Mouse (Mus musculus) right cerebral cortex, postnatal 25 days (tissue): Measurements from ENCODE around the gene Rad50.

Experiments
- DNase-seq: peaks from one replicate; pipeline ENCODE4 v3.0.0; 2022

The Rad50 gene

GRCm38 (mm10) chr11:53691979-53692378 is 15.1 kb downstream of the Rad50 start:
- DNase-seq = no peak

GRCm38 (mm10) chr11:53682994-53683530 is 24.1 kb downstream of the Rad50 start:
- no peak for DNase-seq

GRCm38 (mm10) chr11:53682170-53682569 is 24.9 kb downstream of the Rad50 start:
- DNase-seq = no peak

DNA sequence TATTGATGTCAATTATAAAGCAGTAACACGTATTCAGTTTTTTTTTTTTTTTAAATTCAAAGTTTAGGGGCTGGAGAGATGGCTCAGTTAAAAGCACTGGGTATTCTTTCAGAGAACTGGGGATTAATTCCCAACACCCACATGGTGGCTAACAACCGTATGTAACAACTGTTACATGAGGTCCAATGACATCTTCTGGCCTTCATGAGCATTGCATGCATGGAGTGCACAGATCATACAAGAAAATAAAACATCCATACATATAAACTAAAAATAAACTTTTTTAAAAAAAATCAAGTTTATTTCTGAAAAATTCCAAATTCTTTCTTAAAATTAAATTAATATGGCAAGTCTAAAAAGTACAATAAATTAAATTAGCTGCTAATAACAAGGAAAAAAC is 25.4 kb downstream of the Rad50 start:
- DNase-seq = no peak

DNA sequence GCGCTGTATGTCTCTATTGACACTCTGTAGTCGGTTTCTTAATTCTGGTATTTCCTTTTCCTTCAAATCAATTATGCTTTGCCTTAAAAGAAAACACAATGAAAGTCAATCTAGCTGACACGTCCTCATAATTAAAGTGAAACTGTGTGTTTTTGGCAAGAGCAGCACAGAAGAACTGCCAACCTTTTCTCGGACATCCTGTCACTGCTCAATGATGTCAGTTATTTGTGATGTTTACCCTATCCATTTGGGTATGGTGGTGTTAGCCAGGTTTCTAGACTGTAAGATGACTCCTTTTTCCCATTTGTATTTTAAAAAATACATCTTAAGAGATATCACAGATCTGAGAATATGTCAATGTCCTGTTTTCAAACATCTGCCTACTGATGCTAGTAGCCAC is 27.0 kb downstream of the Rad50 start:
- no peak for DNase-seq

GRCm38 (mm10) chr11:53671414-53671813 is 35.7 kb downstream of the Rad50 start:
- DNase-seq = no peak

DNA sequence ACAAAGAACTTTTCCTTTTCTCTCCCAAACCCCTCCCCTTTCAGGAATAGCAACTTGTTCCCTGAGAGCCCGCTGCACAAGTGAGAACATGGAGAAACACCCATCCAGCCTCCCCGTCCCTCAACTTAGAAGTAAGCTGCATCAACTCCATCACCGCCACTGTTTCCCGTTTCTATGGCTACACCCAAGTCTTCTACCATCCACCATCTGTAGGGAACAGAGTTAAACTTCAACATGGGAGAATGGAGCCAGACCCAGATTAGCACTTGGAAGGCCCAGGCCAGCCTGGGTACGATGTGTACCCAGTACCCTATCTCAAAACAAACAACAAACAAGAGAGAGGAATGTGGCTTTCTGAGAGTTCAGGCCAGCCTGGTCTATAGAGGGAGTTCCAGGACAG is 43.0 kb downstream of the Rad50 start:
- no peak for DNase-seq

- DNase-seq = peak; percentile 40
Measured at GRCm38 (mm10) chr11:53662794-53663674, 44.1 kb downstream of the Rad50 start.

DNA sequence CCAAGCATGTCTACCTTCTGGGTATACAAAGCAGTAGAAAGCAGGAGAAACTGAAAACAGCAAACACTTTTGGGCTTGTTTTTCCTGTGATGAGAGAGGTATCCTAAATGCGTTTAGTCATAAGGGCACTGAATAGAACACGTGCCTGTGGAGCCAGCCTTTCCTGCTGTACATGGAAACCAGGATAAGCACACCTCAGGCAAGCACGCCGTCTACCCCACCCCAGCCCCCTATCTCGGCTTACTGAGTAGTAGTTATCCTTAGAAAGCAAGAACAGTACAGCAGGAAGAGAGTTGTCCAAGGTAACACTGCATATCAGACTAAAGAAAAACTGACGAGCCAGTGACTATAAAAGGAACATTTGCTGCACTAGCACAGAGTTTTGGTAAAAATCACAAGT is 49.3 kb downstream of the Rad50 start:
- no peak for DNase-seq

- DNase-seq = no peak
Measured at GRCm38 (mm10) chr11:53657381-53657780, 49.7 kb downstream of the Rad50 start.

- no peak for DNase-seq
Measured at GRCm38 (mm10) chr11:53656558-53657202, 50.4 kb downstream of the Rad50 start.

DNA sequence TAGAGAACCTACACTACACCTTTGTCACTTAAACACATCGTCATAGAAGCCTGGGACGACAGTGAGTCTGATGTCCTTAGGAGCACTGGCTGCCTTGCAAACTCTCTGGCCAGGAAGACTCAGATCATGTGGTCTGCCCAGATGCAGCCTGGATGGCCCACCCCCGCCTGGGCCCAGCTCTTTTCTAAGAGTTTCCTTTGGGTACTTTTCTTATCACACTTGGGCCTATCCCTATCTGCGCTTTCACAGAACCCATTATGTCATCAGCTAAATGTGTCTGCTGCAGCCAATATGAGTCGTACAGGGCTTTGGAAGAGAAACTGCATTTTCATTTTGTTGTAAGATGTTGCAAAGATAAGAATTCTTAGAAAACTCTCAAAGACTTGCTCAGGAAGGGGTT is 52.1 kb downstream of the Rad50 start:
- DNase-seq = peak; percentile 10

GRCm38 (mm10) chr11:53652427-53652826 is 54.7 kb downstream of the Rad50 start:
- DNase-seq = no peak

DNA sequence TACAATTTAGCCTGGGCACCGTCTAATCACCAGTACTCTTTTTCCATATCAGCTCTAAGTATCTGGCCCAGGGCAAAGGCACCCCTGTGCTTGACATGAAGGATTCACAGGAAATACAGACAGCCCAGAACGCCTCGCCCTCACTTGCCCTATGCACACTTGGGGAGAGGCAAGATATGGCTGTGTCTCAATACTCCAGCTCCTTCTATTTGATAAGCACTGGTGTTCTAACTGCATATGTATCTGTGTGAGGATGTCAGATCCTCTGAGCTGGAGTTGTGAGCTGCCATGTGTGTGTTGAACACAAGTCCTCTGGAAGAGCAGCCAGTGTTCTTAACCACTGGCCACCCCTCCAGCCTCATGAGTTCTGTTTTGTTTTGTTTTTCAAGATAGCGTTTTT is 55.7 kb downstream of the Rad50 start:
- no peak for DNase-seq

GRCm38 (mm10) chr11:53644017-53644416 is 63.1 kb downstream of the Rad50 start:
- no peak for DNase-seq

DNA sequence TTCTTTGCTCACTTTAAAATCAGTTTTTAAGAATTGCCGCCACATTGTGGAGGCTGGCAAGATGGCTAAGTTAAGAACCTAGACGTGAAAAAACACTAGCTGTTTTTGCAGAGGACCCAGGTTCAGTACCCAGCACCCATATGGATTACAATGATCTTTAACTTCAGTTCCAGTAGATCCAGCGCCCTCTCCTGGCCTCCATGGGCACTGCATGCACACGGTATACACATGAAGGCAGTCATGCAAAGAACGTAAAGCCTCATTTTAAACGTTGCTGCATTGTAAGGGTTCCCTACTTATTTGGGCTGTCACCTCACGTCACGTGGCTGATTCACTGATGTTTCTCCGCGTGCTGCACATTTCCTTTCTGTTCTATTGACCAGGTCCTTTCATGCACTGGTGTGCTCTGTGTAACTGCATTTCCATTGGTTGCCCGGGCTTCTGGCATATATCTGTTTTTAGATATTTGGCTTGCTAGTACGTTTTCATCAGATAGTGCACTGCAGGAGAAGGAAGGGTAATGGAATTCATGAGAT is 64.3 kb downstream of the Rad50 start:
- no peak for DNase-seq

DNA sequence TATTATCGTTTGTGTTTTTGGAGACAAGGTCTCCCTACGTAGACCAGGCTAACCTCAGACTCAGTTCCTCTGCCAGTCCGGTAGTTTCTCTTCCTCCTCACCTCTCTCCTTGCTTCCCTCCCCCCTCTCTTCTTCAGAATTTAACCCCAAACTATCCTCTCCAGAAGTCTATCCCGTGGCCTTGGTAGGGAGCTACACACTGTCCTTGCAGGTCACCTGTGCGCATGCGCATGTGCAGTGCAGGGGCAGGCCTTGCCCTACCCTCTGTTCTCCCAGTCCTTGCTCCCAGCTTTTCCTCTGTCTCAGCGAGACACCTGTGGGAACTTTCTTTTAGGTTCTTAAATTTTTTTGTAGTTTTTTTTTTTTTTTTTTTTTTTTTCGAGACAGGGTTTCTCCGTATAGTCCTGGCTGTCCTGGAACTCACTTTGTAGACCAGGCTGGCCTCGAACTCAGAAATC is 69.3 kb downstream of the Rad50 start:
- no peak for DNase-seq

DNA sequence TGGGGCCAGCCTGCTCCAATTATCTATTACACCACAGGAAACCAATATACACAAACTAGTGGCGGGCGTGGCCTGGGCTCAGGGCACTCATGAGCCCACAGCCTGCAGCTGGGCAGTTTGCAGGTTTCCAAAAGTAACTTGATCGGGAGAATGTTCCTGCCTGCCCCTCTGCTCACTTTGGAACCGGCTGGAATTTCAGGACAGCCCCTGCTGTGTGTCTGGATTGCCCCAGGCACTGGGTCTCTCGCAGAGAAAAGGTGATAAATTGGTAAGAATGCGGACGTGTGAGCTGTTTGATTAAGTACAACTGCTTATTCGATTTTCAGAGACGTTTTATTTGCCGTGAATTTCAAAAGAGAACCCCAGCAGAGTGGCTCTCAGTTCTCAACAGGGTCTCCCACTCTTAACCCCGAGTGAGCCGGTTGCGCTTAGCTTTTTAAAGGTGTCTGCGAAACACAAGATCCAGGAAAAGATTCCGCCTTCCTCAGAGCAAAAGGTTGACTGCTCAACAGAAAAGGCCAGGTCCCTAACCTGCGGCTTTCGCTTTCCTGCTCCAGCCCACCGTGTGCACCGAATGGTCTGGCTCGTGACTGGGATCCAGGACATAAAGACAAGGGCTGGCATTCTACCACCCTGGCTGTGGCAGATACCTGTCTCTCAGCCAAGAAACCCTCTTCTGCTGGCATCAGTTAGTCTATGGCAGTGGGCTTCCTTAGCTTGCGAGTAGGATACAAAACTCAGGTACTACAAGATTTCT is 69.9 kb downstream of the Rad50 start:
- DNase-seq = no peak

GRCm38 (mm10) chr11:53636183-53636646 is 70.9 kb downstream of the Rad50 start:
- DNase-seq = peak; percentile 40

DNA sequence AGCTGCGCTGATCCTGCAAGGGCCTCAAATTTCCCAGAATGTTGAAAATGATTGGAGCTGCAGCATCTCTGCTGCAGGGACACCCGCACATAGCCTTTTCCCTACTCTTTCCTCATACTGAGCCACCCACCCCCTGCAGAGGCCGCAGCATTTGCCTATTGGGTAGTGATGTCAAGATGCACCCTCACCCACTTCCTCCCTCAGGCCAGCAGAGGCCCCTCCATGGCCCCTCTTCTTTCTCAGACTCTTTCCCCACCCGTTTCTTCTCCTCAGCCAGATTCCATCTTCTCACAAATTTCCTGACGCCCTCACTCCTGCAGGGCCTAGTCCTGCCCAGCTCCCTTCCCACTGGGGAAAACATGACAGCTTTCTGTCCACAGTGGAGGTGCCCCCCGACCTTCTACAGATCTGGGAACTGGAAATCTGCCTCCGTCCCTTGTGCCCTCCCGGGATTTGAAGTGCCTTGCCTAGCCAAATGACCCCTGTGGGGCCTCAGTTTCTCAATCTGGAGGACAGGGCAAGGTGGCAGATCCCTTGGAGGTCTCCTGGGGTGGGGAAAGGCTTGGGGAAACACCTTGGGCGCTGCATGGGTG is 71.4 kb downstream of the Rad50 start:
- DNase-seq = no peak

DNA sequence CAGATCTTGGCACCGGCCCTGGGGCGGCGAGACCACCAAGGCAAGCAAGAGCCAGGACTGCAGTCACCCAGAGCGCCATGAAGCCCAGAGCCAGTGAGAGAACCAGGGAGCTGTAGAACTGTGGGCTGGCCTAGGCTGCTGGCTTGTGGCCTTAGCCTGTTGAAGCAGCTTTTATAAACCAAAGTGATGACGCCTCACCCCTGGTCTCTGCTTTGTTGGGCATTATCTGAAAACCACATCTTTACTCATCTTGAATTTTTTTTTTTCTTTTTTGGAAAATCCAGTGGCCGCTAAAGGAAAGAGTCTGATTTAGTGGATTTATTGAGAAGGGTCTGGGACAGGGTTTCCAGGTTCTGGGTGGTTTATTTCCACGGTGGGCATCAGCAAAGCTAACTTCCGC is 72.6 kb downstream of the Rad50 start, which contains the start of gene Il13:
Gene Il13 (minus strand): TSS at position 147 of the 400 bp plus-strand sequence.
- DNase-seq = no peak

DNA sequence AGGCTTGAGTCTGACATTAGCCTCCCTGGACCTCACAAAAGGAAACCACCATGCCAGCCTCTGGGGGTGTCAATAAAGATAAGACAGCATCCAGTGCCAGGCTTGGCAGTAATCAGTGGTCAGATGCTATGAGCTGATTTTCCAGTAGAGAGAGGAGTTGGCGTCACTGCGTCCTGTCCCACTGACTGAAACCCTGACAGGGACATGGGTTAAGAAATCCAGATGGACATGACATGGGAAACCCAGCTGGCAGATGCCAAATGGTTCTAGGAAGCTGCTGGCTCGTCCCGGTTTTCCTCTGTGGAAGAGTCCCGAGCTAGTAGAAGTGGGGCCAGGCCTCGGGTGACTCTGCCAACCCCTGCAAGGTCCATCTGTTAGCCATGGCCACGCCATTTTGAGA is 73.5 kb downstream of the Rad50 start:
- no peak for DNase-seq
